Mouse (Mus musculus) erythroid progenitor cell, adult 5-6 weeks (primary cell): ENCODE data around the gene Smyd1. TPM values are rescaled to one million over a fixed set of nuclear protein-coding genes. Genes with fewer than 3 reads are reported as not detected.

Source experiments
- ATAC-seq: replicated peaks from 2 replicates; pipeline ENCODE4 v1.8.0; 2016; ENCODE audit warnings: moderate number of reproducible peaks, mild to moderate bottlenecking, moderate TSS enrichment, inconsistent platforms; ENCODE audit not compliant: poor library complexity, low FRiP score, severe bottlenecking
- total RNA-seq, 2 experiments: library from RNA; stranded (forward) in 1 of 2; stranded (reverse) in 1 of 2; fragments of 150-400 nt in 1 of 2; fragments of 186-747, 209-891 nt in 1 of 2; gene quantifications; 2 replicates each; pipeline versions ENCODE4 v1.2.3 to v1.2.4; 2015 to 2017; ENCODE audit warnings: low replicate concordance in 2 of 2

Gene Smyd1
- total RNA-seq, 2 experiments from 2014 or later, result not detected

DNA sequence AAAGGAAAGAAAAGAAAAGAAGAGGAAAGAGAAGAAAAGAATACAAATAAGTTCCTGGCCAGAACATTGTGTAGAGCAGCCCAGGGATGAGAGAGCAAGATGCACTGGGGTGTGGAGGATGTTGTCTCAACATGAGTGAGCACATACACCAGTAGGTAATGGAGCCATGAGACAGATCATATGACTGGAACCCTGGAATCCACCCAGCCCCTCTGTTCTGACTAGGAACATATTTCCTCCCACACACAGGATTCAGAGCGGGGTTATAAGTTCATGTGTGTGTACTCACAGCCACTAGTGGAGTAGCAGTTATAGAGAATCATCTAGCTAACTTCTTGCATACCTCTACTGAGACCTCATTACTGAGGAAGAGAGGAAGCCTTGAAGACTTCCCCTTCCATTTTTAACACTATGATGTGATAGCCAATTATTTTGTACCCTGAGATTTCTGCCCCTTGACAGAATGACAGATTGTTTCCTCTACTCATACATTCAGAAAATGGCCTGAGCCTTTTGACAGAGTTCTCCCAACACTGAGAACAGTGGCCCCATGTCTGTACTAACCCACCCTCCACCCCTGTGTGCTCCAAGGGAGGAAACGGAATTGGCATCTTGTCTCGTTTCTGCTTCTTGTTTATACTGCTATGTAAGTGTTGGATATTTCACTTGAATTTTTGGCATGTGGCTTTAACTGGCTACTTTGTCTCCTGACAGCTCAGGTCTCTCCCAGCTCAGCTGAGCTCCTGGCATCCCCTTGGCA is 97.7 kb downstream of the Smyd1 start:
- no peak for ATAC-seq

DNA sequence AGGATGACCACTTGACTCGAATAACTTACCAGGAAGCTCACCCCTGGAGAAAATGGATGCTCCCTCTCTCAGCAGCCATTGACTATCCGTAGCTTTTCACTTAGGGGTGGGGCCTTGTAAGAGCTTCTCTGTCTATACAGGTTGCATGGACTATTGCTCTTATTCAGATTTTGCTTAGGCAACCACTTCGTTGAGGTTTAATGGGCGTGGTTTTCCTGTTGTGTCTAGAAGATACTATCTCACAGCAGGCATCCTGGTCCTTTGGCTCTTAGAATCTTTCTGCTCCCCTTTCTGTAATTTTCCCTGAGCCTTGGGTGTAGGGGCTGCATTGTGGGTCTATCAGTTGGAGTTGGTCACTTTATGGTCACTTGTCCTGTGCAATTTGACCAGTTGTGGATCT is 100.5 kb downstream of the Smyd1 start:
- no peak for ATAC-seq

DNA sequence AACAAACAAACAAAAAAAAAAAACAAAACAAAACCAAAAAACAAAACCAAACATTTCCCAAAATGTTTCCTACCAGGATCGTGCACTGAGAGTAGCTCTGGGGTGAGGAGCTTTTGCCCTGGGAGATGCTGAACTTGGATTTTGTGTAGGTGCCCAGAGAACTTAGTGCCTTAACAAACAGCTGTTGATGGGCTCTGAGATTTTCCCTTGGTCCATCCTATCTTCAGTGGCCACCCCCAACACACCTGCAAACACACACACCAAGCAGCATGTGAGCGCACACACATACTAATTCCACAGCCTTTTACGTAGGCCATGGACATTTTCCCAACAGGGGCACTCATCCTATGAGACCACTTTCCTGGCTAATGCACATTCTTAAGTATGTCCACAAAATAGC is 109.6 kb downstream of the Smyd1 start:
- ATAC-seq, result no peak

DNA sequence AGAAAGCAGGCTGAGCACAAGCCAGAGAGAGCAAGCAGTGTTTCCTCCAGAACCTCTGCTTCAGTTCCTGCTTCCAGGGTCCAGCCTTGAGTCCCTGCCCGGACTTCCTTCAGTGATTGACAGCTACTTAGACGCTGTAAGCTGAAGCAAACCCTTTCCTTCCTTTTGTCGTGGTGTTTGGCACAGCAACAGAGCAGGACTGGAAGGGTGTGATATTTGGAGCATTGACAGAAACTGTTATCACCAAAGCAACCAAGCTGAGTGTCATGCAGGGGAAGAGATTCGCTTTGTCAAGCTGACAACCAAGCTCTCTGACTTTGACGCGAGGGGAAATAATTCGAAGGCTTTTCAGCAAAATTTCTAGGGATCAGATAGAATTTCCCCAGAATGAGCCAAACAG is 110.1 kb downstream of the Smyd1 start:
- no peak for ATAC-seq

DNA sequence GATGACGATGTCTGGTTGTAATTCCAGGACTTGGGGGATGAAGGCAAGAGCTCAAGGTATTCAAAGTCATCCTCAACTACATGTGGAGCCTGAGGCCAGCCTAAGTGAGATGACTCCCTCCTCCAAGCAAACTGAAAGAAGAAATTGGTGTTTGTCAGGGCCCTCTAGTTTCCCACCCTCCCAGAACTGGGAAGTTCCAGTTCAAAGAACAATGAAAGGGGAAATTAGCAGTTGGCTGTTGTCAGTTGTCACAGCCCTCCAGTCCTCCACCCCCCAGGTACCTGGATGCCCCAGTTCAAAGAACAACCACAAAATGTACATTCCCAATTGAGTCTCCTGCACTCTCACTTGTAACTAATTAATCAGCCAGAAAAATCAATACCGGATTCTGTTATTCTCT is 113.3 kb downstream of the Smyd1 start:
- no peak for ATAC-seq

DNA sequence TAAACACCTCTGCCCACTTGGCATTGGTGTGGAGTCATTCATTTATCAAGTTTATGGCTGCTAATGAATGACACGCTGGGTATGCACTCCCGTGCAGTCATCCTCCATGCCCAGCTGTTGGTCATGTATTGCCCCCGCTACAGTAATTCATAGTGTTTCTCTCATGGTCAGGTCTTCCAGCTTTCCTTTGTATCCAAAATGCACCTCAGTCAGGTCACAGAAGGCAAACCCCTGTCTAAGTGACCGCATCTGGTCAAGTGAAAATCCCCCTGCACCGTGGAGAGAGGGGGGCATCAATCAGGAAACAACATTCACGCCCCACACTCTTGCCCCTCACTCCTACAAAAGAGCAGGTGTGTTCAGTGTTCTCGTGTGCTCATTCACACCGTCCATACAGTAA is 117.9 kb downstream of the Smyd1 start:
- no peak for ATAC-seq

DNA sequence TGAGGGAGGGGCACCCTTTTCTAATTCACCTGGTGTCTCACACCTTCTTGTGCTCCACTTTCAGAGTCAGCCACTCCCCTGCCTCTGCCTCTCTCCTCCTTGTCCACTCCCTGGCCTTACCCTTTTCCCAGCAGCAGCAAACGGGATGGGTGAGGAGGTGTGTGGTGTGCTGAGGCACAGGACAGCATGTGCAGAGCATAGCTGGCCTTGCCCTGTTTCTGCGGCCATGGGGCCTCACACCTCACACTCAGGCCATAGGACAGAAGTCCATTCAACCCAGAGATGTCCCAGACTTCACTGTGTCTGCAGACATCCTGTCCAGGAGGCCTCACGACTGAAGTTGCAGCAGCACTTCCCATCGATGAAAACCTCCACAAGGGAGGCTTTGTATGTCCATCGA is 118.4 kb downstream of the Smyd1 start:
- ATAC-seq, result no peak

DNA sequence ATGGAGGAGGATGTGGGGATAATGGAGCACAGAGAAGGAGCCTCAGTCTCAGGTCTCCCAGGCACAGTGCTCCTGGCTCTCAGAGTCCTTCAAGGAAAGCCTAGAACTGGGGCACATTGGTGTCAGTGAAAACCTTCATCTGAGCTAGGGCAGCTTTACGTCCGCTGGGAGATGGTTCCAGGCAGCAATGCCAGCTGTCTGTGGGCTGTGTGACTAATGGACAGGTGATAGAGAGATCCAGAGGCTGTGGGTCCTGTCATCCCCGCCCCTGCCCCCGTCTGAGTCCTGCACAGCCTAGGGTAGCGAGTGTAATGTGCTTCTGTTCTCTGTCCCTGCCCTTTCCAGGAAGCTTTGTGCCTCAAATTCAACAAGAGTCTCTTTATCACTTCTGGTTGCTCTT is 120.1 kb downstream of the Smyd1 start:
- no peak for ATAC-seq

DNA sequence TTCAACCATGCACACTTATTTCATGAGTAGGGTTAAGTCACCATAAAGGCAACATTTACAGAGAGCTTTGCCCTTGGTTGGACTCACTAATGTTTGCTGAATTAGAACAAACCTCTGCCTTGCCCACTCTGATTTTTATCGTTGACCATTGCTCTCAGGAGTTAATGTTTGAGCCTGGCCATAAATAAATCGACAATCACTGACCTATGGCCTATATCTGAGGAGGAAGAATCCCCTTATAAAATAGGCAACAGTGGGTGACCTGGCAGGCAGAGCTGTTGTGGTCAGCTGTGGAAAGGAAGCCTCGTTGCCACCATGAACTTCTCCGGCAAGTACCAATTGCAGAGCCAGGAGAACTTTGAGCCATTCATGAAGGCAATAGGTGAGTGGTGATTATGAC is 122.4 kb downstream of the Smyd1 start, which contains the start of gene Fabp1:
Fabp1 (plus strand) TSS at position 216 of the 400 bp plus-strand sequence.
- ATAC-seq, result no peak

DNA sequence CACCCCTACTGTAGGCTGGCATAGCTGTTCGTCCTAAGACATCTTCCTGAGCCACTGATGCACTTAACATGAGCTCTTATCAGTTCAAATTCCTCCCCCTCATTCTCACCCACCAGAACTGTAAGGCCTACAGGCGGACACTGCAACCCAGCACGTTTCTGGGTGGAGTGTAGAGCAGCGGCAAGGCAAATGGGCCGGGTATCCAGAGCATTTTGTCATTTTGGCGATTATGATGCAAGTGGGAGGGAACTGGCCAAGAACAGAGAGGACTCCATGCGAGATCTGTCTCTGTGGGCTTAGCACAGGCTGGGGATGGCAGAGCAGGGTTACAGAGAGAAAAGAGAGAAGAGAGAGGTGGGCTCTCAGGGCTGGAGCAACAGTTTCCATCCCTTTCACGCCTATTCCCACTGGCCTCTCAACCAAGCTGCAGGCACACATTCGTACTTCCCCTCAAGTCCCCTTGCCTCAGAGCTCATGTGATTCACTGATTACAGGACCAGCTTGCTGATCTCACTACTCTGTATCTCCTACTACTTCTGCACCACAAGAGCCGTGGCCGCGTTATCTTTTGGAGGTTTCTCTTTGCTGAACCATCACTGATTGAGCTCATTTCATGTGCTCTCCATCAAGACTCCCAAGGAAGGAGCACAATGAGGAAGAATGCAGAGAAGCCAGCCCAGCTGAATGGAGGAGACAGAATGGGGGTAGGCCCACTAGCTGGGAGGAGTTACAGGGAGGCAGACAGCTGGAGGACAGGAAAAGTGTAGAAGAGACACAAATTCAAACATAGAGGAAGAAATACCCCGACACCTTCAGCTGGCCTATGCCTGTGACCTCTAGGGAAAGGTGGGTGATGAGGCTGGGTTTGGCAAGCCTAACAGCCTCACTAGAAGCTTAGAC is 124.1 kb downstream of the Smyd1 start:
- ATAC-seq, result no peak

DNA sequence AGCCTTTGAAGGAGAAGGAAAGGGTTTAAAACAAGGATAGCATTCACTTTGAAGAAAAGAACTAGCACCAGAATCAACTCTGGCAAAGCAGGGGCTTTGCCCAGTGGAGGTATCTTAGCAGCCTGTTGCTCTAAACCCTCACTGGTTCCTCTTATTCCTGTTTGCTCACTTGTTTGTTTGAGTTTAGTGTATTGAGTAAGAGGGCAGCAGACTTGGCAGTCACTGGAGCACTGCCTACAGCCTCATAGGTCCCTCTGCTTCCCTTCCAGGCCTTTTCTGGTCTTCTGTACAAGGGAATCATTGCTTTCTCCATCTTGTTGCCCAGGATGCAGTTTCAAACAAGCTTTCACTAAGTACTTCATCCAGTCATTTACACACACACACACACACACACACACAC is 125.9 kb downstream of the Smyd1 start:
- ATAC-seq, result no peak

DNA sequence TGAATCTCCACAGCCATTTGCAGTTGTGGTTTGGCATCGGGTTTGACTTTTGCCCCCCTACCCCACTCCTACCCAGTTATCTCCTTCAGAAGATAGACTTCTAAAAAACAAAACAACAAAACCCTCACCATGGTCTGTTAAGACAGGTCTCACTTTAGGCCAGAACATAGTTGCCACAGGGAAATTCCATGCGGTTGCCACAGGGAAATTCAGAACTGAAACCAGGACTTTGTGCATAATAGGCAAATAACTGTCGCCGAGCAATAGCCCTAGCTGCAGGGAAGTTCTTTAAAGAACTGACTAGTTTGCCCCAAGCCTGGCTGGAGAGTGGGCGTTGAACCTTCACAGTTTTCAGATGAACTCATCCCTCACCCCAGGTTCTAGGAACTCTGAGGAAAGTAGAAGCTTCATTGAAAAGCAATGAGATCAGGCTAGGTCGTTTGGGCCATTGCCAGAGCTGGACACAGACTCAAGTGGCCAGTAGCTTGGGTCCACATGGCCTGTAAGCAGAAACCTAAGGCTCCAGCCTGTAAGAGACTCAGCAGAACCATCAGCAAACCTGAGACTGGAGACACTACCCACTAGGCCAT is 128.8 kb downstream of the Smyd1 start:
- ATAC-seq, result no peak

DNA sequence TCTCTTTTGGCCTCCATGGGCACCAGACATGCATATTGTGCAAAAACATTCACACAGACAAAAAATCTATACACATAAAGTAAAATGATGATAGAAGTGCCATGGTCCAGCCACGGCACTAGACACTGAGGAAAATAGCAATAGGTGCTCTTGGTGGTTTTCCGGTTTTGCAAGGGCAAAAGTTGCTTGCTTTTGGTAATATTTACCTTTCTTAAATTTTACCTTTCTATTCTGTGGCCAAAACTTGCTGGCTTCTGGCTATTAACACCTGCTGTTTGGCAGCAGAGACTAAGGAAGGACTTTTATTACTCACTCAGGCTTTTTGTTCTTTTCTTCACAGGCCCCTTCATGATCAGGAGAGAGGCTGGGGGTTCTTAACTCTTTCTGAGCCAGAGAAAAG is 131.5 kb downstream of the Smyd1 start:
- ATAC-seq, result no peak

DNA sequence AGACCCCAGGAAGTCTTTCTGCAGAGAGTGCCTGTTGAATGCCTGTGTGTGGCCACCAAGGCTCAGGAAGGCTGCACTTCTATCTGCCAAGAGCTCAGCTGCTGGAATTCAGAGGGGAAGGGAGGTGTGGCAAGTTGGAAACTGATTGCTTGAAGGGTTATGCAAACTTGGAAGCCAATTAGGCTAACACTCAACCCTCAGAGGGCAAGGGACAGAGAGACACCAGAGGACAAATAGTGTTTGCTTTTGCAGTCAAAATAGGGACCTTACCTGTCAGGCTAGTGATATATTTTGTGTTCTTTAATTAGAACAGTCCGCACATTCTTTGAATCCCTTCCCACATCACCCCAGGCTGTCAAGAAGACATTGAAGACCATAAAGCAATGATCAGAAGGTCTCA is 132.5 kb downstream of the Smyd1 start:
- no peak for ATAC-seq

DNA sequence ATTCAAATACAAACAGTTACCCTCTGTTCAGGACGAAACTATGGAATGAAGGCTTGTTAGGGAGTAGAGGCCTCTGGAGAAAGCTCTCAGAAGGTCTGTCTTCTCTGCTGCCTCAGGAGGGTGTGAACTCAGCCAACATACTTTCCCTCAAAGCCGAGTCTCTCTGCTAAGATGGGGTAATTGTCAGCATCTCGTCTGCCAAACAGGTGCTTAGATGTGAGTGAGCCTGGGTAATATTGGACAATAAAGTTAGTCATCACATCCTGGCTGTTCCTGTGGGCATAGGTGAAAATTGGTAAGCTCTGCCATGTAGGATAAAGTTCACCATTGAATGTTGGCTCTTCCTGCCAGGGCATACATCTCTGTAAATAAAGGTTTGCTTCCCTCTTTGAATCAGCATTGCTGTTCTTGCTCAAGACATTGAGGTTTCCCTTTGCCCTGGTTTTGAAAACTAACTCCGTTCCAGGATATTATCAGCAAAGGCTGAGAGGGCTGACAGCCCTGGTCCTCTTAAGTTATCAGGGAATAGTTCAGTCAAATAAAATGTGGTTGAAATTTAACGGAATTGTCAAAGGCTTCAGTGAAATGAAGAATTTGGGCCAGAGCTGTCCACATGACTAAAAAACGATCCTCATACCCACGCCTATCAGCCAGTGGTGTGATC is 137.0 kb downstream of the Smyd1 start:
- no peak for ATAC-seq

DNA sequence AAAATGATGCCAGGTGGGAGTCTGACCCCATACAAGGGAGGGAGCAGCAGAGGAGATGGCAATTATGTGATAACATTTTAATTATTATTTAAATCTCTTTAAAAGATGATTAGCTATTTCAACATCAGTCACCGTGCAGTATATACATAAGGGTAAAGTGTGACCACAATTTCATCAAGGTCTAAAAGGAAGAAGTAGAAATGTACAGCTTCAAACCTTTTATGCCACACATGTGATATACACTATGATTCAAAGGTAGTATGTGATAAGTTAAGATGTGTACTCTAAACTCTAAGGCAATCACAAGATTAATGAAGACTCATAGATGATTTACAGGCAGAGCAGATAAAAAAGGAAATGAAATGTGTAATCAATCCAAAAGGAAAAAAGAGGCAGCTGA is 141.4 kb downstream of the Smyd1 start:
- ATAC-seq, result no peak

DNA sequence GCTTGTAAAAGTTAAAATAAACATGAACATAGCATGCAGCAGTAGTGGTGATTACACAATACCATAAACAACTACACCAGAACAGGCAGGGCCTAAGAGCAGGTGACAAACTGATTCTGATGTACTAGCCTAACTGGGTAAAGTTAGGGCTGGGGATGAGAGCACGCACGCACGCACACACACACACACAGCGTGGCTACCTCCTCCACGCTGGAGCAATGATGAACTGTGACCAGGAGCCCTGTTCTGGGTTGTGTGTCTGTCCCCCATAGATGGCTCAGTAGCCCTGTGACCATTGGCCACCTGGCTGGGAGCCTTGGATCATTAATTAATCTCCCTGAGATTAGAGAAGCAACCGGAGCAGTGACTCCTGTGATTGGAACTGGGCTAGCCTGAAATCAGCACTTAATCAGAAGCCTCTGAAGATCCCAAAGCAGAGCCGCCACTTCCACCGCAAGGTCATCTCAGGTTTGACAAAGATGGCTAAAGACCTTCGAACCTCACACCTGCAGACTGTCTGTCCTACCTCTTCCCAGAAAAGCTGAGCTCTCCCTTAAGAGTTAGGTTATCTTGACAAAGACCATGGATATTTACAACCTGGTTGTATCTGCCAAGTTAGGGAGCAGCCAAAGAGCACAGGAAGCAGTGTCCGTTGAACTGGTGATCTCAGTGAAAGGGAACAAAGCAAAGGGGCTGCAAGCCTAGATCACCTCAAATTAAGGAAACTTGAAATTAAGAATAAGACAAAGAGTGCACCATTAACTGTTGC is 149.0 kb downstream of the Smyd1 start:
- ATAC-seq, result no peak

DNA sequence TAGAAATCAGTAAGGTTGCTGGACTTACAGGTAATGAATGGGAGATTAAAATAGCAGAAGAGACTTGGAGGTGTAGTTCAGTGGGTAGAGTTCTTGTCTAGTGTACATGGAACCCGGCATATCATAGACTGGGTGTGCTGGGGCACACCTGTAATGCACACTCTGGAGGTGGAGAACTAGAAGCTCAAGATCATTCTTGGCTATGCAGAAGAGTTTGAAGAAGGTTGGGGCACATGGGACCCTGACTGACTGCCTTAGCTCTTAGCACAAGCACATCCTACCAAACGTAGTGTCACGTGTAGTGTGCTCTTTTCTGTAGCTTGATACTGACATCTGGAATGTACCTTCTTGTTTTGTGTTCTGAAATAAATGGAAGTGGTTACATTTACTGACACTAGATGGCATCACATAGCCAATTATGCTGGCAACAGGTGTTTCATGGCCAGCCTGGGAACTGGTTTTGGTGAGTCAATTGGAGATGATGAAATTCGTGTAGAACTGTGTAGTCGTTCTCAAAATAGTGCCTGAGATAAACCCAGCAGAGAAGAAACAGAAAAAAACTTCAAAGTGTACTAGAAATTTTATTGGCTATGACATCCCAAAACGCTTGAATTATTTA is 155.4 kb downstream of the Smyd1 start:
- no peak for ATAC-seq

DNA sequence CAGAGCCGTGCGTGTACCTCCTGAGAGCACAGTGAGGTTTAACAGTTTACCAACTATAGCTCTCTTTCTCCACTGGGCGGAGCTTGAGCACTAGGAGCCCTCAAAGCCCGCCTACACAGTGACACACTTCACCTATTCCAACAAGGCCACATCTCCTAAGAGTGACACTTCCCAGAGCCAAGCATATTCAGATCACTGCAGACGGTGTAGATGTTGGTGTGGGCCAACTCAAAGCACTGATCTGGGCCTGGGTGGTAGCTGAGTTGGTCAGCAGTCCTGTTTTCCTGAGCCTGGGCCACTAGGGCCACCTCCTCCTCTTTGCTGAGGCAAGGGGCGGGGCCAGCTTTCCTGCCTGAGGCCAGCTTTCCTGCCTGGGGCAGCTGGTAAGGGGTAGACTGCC is 157.6 kb downstream of the Smyd1 start:
- ATAC-seq, result no peak
